Mouse (Mus musculus): ENCODE data around the gene Lrp6.

- TF ChIP-seq POLR2A (IDR thresholded peaks at IDR 0.05; ENCODE audit: insufficient read length, low read depth): no peak
- no peak for TF ChIP-seq E2F4 (IDR thresholded peaks at IDR 0.05; ENCODE audit: insufficient read depth)
- TF ChIP-seq SRF (IDR thresholded peaks at IDR 0.05; ENCODE audit: control insufficient read depth, insufficient read length, low read depth): no peak
- no peak for TF ChIP-seq USF1 (IDR thresholded peaks at IDR 0.05; ENCODE audit: low read depth)
Observed at GRCm38 (mm10) chr6:134520821-134521220, 45.9 kb downstream of the Lrp6 start.

Measured in myocyte (in vitro differentiated cells).